Mouse (Mus musculus) intestine, postnatal 0 days (tissue): ENCODE measurements around the gene Tiam1. TPM values are rescaled to one million over a fixed set of nuclear protein-coding genes. Genes with fewer than 3 reads are reported as not detected.

ENCODE experiments used
- ATAC-seq: fragments of 200-750 bp; cut with Nextera tagmentation; 2 replicates; pipeline ENCODE4 v1.8.0; 2017; ENCODE audit warnings: mild to moderate bottlenecking, moderate TSS enrichment, moderate library complexity
- H3K27ac ChIP-seq: fragments of 300-500 bp; sonication (generic); 2 replicates; pipeline ENCODE4 v1.5.1; 2014; ENCODE audit warnings: mild to moderate bottlenecking, low read depth, low read length, moderate library complexity
- H3K27me3 ChIP-seq: fragments of 300-500 bp; sonication (generic); replicated peaks from 2 replicates; pipeline ENCODE4 v1.6.1; 2014; ENCODE audit warnings: low read length, mixed read lengths; ENCODE audit not compliant: control insufficient read depth, insufficient read depth
- H3K36me3 ChIP-seq: fragments of 300-500 bp; sonication (generic); 2 replicates; pipeline ENCODE4 v1.6.1; 2014; ENCODE audit warnings: mild to moderate bottlenecking, moderate library complexity; ENCODE audit not compliant: control insufficient read depth, insufficient read depth
- H3K4me1 ChIP-seq: fragments of 300-500 bp; sonication (generic); replicated peaks from 2 replicates; pipeline ENCODE4 v1.6.1; 2014; ENCODE audit warnings: antibody characterized with exemption, low read length, mixed read lengths; ENCODE audit not compliant: control insufficient read depth, insufficient read depth
- H3K4me2 ChIP-seq: fragments of 300-500 bp; sonication (generic); replicated peaks from 2 replicates; pipeline ENCODE4 v1.6.1; 2014; ENCODE audit warnings: low read depth, mild to moderate bottlenecking, moderate library complexity
- H3K4me3 ChIP-seq: fragments of 300-500 bp; sonication (generic); 2 replicates; pipeline ENCODE4 v1.5.1; 2014; ENCODE audit warnings: low read depth, low read length
- H3K9ac ChIP-seq: fragments of 300-500 bp; sonication (generic); 2 replicates; pipeline ENCODE4 v1.6.1; 2014; ENCODE audit warnings: mild to moderate bottlenecking, low read depth, low read length
- H3K9me3 ChIP-seq: fragments of 300-500 bp; sonication (generic); 2 replicates; pipeline ENCODE4 v1.6.1; 2016; ENCODE audit warnings: mixed run types; ENCODE audit not compliant: control insufficient read depth
- CTCF ChIP-seq: sonication (generic); IDR thresholded peaks from 2 replicates; pipeline ENCODE4 v1.5.1; 2016; ENCODE audit warnings: low read depth, mild to moderate bottlenecking, control low read depth, antibody characterized with exemption, moderate library complexity
- WGBS: fragments of 180-500 bp; shearing (Covaris S2); extraction: QIAGEN DNeasy Blood & Tissue Kit; methylation state at CpG from one replicate; pipeline ENCODE4 v1.1.7; 2014; 5-methylcytosine and 5-hydroxymethylcytosine counted together
- polyA plus RNA-seq: library from polyadenylated mRNA; unstranded; fragments of >200 nt; fragmentation: Nextera tagmentation; extraction: Ambion mirVana; gene quantifications from 2 replicates; pipeline ENCODE4 v1.2.1, GENCODE M21; 2015

Gene Tiam1
- polyA plus RNA-seq, 1 experiment from 2014 or later = 3.3 TPM

DNA sequence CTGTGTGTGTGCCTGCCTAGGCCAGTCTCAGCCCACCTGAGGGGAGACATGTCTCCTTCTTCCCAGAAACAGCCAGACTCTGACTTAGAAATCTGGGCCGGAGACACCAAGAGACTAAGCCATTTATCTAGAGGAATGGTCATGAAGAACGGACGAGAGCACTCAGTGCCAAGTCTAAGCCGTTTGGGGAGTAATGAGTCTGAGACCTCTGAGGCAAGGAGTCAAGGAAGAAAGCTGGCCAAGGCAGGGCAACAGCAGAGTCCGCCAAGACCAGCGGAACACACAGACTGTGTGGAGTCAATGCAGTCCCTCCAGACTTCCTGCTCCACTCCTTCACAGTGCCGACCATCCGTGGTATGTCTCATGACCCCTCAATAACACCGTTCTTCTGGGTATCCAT, 129.0 kb downstream of the Tiam1 start:
- Histone ChIP-seq H3K9me3 (no peaks in the 10 kb centered on the region), H3K9ac (no peak overlapping the region), H3K27ac (no peak overlapping the region), H3K27me3 (no peaks in the 10 kb centered on the region), H3K4me2 (no peak overlapping the region), H3K4me3 (no peak overlapping the region), H3K36me3 (no peaks in the 10 kb centered on the region), H3K4me1 (no peaks in the 10 kb centered on the region)
- no peak for TF ChIP-seq CTCF
- ATAC-seq = no peak
- WGBS = 70% methylated on average over 9 of the region's 9 CpGs

DNA sequence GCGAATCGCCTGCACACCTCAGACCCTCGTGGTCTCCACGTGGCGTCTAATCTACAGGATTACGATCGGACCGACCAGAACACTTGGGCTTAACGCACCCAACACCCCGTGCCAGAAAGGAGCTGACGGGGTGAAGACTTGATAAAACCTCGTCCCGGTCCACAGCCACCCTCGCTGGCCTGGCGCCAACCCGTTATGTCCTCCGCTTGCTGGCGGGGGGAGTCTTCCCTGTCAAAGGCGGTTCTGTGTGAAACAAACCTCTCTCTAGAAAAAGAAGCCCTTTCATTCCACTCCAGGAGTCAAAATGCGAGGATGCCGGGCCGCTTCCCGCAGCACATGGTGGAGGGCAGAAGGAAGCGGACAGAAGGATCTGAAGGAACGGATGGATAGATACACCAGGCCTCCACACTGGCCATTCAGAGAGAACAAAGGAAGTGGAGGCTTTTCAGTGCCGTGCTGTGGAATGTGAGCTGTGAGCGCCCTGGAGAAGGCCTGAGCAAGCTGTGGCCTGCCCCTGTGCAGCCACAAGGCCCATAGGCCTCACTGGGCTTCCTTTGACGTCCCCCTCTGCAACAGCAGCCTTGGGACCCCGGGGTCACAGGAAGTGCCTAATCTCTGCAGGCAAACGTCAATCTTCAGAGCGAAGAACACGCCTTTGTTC, 131.9 kb downstream of the Tiam1 start:
- no peaks in the 10 kb centered on the region for H3K4me1 ChIP-seq
- H3K4me2 ChIP-seq = no peak overlapping the region
- no peaks in the 10 kb centered on the region for H3K9me3 ChIP-seq
- H3K36me3 ChIP-seq = no peaks in the 10 kb centered on the region
- no peak overlapping the region; the same call in 1 of the 2 replicates for H3K27ac ChIP-seq
- H3K4me3 ChIP-seq = no peak overlapping the region
- H3K9ac ChIP-seq = no peak overlapping the region
- no peaks in the 10 kb centered on the region for H3K27me3 ChIP-seq
- WGBS = 82% methylated on average over 32 of the region's 32 CpGs
- TF ChIP-seq CTCF = no peak
- no peak for ATAC-seq

DNA sequence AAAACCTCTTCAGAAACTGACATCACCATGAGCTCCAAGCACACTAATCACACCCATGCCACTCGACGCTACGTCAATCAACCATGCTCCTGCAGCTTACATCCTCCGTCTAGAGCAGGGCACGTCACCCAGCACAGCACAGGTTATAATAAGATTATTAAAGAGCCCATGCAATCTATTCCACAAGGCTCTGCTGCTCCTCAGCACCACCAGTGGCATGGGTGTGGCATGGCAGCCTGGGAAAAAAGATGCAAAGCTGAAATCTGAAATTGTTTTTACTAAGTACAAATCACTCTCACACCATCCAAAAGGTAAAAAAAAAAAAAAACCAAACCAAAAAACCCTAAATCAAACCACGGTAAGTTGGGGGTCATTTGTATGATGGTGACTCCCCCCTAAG, 135.1 kb downstream of the Tiam1 start:
- TF ChIP-seq CTCF = no peak
- Histone ChIP-seq H3K36me3 (no peaks in the 10 kb centered on the region), H3K27ac (no peak overlapping the region), H3K9ac (no peak overlapping the region), H3K4me3 (no peak overlapping the region), H3K4me1 (no peaks in the 10 kb centered on the region), H3K4me2 (no peak overlapping the region), H3K9me3 (no peaks in the 10 kb centered on the region), H3K27me3 (no peaks in the 10 kb centered on the region)
- WGBS = 85% methylated on average over 6 of the region's 6 CpGs
- ATAC-seq = no peak

DNA sequence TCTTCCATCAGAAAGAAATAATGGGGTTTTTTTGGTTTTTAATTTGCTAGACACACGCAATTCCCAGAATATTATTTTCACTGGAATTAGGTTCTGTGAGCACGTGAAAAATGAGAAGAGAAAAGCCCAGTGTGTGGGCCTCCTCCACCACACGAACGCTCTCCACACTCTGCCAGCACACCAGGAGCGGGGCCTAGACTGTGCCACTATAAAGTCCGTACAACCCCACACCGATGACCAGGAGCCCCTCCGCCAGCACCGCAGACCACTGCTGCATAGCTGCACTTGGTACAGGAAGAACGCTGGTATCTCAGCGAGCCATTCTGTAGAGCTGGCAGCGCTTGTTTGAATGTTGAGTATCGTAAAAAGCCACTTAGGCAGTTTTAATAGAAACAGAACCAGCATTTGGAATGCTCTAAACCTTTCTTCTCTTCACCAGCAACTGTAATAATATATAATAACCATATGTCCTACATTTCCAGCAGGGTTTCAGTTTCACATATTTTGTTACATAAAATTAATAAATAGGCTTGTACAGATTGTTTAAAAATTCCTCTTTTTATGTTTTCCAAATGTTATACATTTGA, 136.1 kb downstream of the Tiam1 start:
- Histone ChIP-seq H3K27ac (no peak overlapping the region), H3K27me3 (no peaks in the 10 kb centered on the region), H3K36me3 (no peaks in the 10 kb centered on the region), H3K4me1 (no peaks in the 10 kb centered on the region), H3K4me3 (no peak overlapping the region), H3K9ac (no peak overlapping the region), H3K4me2 (no peak overlapping the region), H3K9me3 (no peaks in the 10 kb centered on the region)
- 77% methylated on average over 13 of the region's 13 CpGs for WGBS
- no peak for TF ChIP-seq CTCF
- ATAC-seq = no peak

DNA sequence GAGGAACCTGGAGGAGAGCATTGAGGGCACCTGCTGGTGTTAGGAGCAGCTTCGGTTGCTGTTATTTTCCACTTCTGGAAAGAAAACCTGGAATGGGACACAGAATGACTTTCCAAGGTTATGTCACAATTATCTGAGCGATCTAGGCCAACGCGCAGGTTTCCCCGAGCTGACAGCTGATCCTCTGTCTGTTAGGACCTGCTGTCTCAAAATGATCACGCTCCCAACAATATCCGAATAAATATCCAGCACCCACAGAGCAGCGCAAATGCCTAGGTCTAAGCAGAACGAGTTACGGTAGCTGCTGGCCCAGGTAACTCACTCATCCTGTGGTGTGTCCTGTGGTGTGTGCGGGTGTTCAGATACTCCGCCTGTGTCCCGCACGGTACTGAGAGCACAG, 140.0 kb downstream of the Tiam1 start:
- ATAC-seq = no peak
- no peak overlapping the region for H3K9ac ChIP-seq
- no peaks in the 10 kb centered on the region for H3K4me1 ChIP-seq
- 95% methylated on average over 14 of the region's 14 CpGs for WGBS
- no peak overlapping the region for H3K27ac ChIP-seq
- TF ChIP-seq CTCF = no peak
- no peaks in the 10 kb centered on the region for H3K9me3 ChIP-seq
- H3K4me3 ChIP-seq = no peak overlapping the region
- H3K36me3 ChIP-seq = no peaks in the 10 kb centered on the region
- H3K4me2 ChIP-seq = no peak overlapping the region
- H3K27me3 ChIP-seq = no peaks in the 10 kb centered on the region

DNA sequence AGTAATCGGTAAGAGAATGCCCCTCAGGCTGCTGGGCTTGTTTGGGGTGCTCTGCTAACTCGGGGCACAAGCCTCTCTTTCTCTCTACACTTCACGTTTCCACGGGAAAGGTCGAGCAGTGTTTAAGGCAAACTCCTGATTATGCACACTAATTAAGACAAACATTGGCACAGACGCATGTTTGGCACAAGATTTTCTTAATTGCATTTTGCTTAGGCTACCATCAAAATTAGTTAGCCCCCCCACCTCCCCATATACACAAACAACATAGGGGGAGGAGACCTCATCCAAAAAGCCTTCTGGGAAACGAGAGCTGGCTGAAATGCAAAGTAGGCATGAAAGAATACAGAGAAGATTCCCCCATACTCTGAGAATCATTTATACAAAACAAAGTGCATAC, 148.4 kb downstream of the Tiam1 start:
- WGBS = 82% methylated on average over 7 of the region's 7 CpGs
- Histone ChIP-seq H3K4me1 (no peaks in the 10 kb centered on the region), H3K27me3 (no peaks in the 10 kb centered on the region)

More for the DNA sequence above, 148.4 kb downstream of the Tiam1 start:
- Histone ChIP-seq H3K4me3 (no peak overlapping the region), H3K27ac (no peak overlapping the region), H3K4me2 (no peak overlapping the region), H3K36me3 (no peaks in the 10 kb centered on the region), H3K9ac (no peak overlapping the region), H3K9me3 (no peaks in the 10 kb centered on the region)
- no peak for ATAC-seq
- no peak for TF ChIP-seq CTCF
